ENCODE assay signal across 25 mouse cellular contexts in genomic region chr3:129375087-129375486, GRCm38 (mm10).
"Had no signal": no experiment of that assay in that cellular context is flagged by ENCODE, and none has a peak within 500 bp of the region (broad histone marks: within the 10 kb centered on the region; RNA-seq: fewer than 3 reads in every experiment).

No protein-coding gene starts in this region.

- H3K4me3 ChIP-seq: heart, embryonic 13.5 days; heart, embryonic 15.5 days; hindbrain, embryonic 13.5 days; hindbrain, embryonic 15.5 days; intestine, embryonic 15.5 days; layer of hippocampus, adult 2 months; limb, embryonic 13.5 days; limb, embryonic 15.5 days; liver, embryonic 12.5 days had no signal

- H3K36me3 ChIP-seq: heart, embryonic 13.5 days; heart, embryonic 15.5 days; hindbrain, embryonic 13.5 days; hindbrain, embryonic 15.5 days; intestine, embryonic 15.5 days; limb, embryonic 13.5 days; limb, embryonic 15.5 days; liver, embryonic 12.5 days had no signal

- H3K9ac ChIP-seq: heart, embryonic 13.5 days; heart, embryonic 15.5 days; hindbrain, embryonic 13.5 days; hindbrain, embryonic 15.5 days; intestine, embryonic 15.5 days; limb, embryonic 13.5 days; limb, embryonic 15.5 days; liver, embryonic 12.5 days; liver, embryonic 14.5 days had no signal

- ATAC-seq: hindbrain, postnatal 0 days; intestine, embryonic 15.5 days; intestine, postnatal 0 days; liver, embryonic 12.5 days had no signal

- H3K4me2 ChIP-seq: heart, embryonic 11.5 days; heart, embryonic 13.5 days; heart, embryonic 15.5 days; hindbrain, embryonic 13.5 days; hindbrain, embryonic 15.5 days; intestine, embryonic 15.5 days; limb, embryonic 13.5 days; limb, embryonic 15.5 days; liver, embryonic 12.5 days had no signal

- DNase-seq: gastrocnemius, postnatal 14 days; gastrocnemius, postnatal 36 days; heart, adult 18-20 months; heart, postnatal 14 days; heart, postnatal 36 days; kidney, adult 18-20 months; kidney, adult 8-10 months; kidney, postnatal 10 days; kidney, postnatal 25 days; kidney, postnatal 4 days; layer of hippocampus, postnatal 36 days; left cerebral cortex, postnatal 4 days had no signal

- H3K4me1 ChIP-seq: heart, embryonic 13.5 days; heart, embryonic 15.5 days; hindbrain, embryonic 13.5 days; hindbrain, embryonic 15.5 days; intestine, embryonic 15.5 days; limb, embryonic 15.5 days; liver, embryonic 12.5 days had no signal

- H3K9me3 ChIP-seq: heart, embryonic 13.5 days; heart, embryonic 15.5 days; hindbrain, embryonic 13.5 days; hindbrain, embryonic 15.5 days; intestine, embryonic 15.5 days; limb, embryonic 13.5 days; limb, embryonic 15.5 days; liver, embryonic 12.5 days had no signal

- H3K27me3 ChIP-seq: heart, embryonic 15.5 days; hindbrain, embryonic 13.5 days; hindbrain, embryonic 15.5 days; intestine, embryonic 15.5 days; limb, embryonic 13.5 days; limb, embryonic 15.5 days; liver, embryonic 12.5 days had no signal

- H3K27ac ChIP-seq: heart, embryonic 13.5 days; heart, embryonic 15.5 days; hindbrain, embryonic 13.5 days; hindbrain, embryonic 15.5 days; hindbrain, postnatal 0 days; intestine, embryonic 15.5 days; layer of hippocampus, adult 2 months; limb, embryonic 13.5 days; limb, embryonic 15.5 days; liver, embryonic 12.5 days; liver, embryonic 14.5 days had no signal
